Mouse (Mus musculus) lung, postnatal 0 days (tissue): ENCODE measurements at regions not wholly inside any gene's neighbourhood (a gene's known extent, or its start where the extent isn't known, plus 50 kb on each side); places are given as distances from the start of the nearest gene placed in this dataset.

Source experiments
- ATAC-seq: fragments of 200-750 bp; cut with Nextera tagmentation; 2 replicates; pipeline ENCODE4 v1.8.0; 2017; ENCODE audit warnings: moderate library complexity
- DNase-seq: peaks from one replicate; pipeline ENCODE4 v3.0.0-alpha.2; 2016; ENCODE audit warnings: low spot score
- H3K27ac ChIP-seq: fragments of 300-500 bp; sonication (generic); 2 replicates; pipeline ENCODE4 v1.5.1; 2014; ENCODE audit warnings: antibody characterized with exemption, mild to moderate bottlenecking, low read length, mixed read lengths
- H3K27me3 ChIP-seq: fragments of 300-500 bp; sonication (generic); replicated peaks from 2 replicates; pipeline ENCODE4 v1.6.1; 2014; ENCODE audit warnings: low read length, mixed read lengths; ENCODE audit not compliant: insufficient read depth
- H3K36me3 ChIP-seq: fragments of 300-500 bp; sonication (generic); 2 replicates; pipeline ENCODE4 v1.6.1; 2014; ENCODE audit warnings: low read length, mixed read lengths; ENCODE audit not compliant: insufficient read depth
- H3K4me1 ChIP-seq: fragments of 300-500 bp; sonication (generic); 2 replicates; pipeline ENCODE4 v1.6.1; 2014; ENCODE audit warnings: antibody characterized with exemption, low read depth, low read length, mixed read lengths; ENCODE audit not compliant: insufficient read depth
- H3K4me2 ChIP-seq: fragments of 300-500 bp; sonication (generic); replicated peaks from 2 replicates; pipeline ENCODE4 v1.6.1; 2014; ENCODE audit warnings: low read depth, mild to moderate bottlenecking, low read length, moderate library complexity, mixed read lengths
- H3K4me3 ChIP-seq: fragments of 300-500 bp; sonication (generic); 2 replicates; pipeline ENCODE4 v1.5.1; 2014; ENCODE audit warnings: low read depth, low read length
- H3K9ac ChIP-seq: fragments of 300-500 bp; sonication (generic); replicated peaks from 2 replicates; pipeline ENCODE4 v1.6.1; 2014; ENCODE audit warnings: low read depth, mild to moderate bottlenecking
- H3K9me3 ChIP-seq: fragments of 300-500 bp; sonication (generic); 2 replicates; pipeline ENCODE4 v1.6.1; 2016; ENCODE audit warnings: low read length, mixed read lengths
- CTCF ChIP-seq: IDR thresholded peaks from 2 replicates; pipeline ENCODE4 v1.5.1; 2016; ENCODE audit warnings: antibody characterized with exemption, mild to moderate bottlenecking
- EP300 ChIP-seq: IDR thresholded peaks from 2 replicates; pipeline ENCODE4 v1.6.1; 2016; ENCODE audit warnings: antibody characterized with exemption, mild to moderate bottlenecking, control low read depth
- WGBS: fragments of 180-500 bp; shearing (Covaris S2); extraction: QIAGEN DNeasy Blood & Tissue Kit; methylation state at CpG from one replicate; pipeline ENCODE4 v1.1.7; 2014; 5-methylcytosine and 5-hydroxymethylcytosine counted together

GRCm38 (mm10) chr4:95451831-95452230, 105.5 kb upstream of the Fggy start:
- DNase-seq = no peak
- Histone ChIP-seq H3K27me3 (no peaks in the 10 kb centered on the region), H3K9me3 (no peaks in the 10 kb centered on the region), H3K9ac (no peak overlapping the region), H3K4me2 (no peak overlapping the region), H3K27ac (no peak overlapping the region), H3K36me3 (no peaks in the 10 kb centered on the region), H3K4me3 (no peak overlapping the region), H3K4me1 (no peaks in the 10 kb centered on the region; the same call in 1 of the 2 replicates)
- no peak for ATAC-seq
- TF ChIP-seq CTCF (no peak), EP300 (no peak)
- WGBS = 59% methylated on average over 3 of the region's 3 CpGs

GRCm38 (mm10) chr4:95456318-95456717, 101.0 kb upstream of the Fggy start:
- Histone ChIP-seq H3K27me3 (no peaks in the 10 kb centered on the region), H3K9ac (no peak overlapping the region), H3K9me3 (no peaks in the 10 kb centered on the region), H3K36me3 (no peaks in the 10 kb centered on the region), H3K27ac (no peak overlapping the region), H3K4me1 (no peaks in the 10 kb centered on the region; the same call in 1 of the 2 replicates), H3K4me2 (no peak overlapping the region), H3K4me3 (no peak overlapping the region)
- WGBS = 72% methylated on average over 1 of the region's 1 CpGs
- TF ChIP-seq CTCF (no peak), EP300 (no peak)
- DNase-seq (peak; percentile 10), ATAC-seq (no peak)

DNA sequence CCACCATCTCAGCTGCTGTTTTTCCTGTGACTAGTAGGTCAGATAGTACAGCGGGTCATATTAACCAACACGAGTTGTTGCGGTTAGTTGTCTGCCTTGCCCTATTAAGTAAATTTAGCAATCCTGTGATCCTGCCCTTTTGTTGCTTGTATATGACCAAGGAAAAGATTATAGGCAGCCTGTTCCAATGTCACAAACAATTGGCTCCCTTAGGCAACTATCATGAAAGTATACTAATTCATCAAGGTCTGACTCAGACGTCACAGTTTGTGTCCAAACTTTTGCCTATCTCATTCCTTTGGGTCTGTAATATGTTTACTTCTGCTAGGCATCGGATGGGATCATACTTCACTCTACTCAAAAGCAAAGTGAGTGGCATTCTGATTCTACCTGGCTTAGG, 100.4 kb upstream of the Fggy start:
- WGBS = 66% methylated on average over 5 of the region's 5 CpGs
- Histone ChIP-seq H3K4me3 (no peak overlapping the region), H3K9me3 (no peaks in the 10 kb centered on the region), H3K27ac (no peak overlapping the region), H3K36me3 (no peaks in the 10 kb centered on the region), H3K4me2 (no peak overlapping the region), H3K4me1 (no peaks in the 10 kb centered on the region; the same call in 1 of the 2 replicates), H3K9ac (no peak overlapping the region), H3K27me3 (no peaks in the 10 kb centered on the region)
- ATAC-seq (0 out of 2 replicates have a peak, but pooled peaks have one; percentile 16), DNase-seq (peak; percentile 40)
- TF ChIP-seq EP300 = 0 out of 2 replicates have a peak, but pooled peaks have one; percentile 34
- no peak for TF ChIP-seq CTCF

DNA sequence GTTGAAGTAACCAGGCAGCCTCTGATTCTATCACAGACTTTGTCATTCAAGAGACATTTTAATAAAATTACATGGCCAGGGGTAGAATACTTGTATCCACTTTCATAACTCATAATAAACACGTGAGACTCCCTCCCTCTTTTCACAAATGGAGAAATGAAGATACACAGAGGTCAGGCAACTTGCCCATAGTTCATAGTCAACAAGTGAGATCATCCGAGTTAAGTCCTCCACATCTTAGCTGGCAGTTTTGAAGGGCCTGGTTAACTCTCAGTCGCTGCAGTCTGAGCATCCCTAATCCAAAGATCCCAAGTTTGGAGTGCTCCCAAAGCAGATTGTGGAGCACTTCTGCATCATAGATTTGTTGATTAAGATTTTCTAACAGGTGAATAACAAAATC, 94.8 kb upstream of the Fggy start:
- Histone ChIP-seq H3K4me1 (no peaks in the 10 kb centered on the region), H3K9ac (no peak overlapping the region), H3K27me3 (no peaks in the 10 kb centered on the region), H3K4me3 (no peak overlapping the region), H3K4me2 (no peak overlapping the region), H3K36me3 (no peaks in the 10 kb centered on the region), H3K27ac (no peak overlapping the region), H3K9me3 (no peaks in the 10 kb centered on the region)
- DNase-seq (no peak), ATAC-seq (no peak)
- TF ChIP-seq CTCF (no peak), EP300 (no peak)
- 61% methylated on average over 3 of the region's 3 CpGs for WGBS

DNA sequence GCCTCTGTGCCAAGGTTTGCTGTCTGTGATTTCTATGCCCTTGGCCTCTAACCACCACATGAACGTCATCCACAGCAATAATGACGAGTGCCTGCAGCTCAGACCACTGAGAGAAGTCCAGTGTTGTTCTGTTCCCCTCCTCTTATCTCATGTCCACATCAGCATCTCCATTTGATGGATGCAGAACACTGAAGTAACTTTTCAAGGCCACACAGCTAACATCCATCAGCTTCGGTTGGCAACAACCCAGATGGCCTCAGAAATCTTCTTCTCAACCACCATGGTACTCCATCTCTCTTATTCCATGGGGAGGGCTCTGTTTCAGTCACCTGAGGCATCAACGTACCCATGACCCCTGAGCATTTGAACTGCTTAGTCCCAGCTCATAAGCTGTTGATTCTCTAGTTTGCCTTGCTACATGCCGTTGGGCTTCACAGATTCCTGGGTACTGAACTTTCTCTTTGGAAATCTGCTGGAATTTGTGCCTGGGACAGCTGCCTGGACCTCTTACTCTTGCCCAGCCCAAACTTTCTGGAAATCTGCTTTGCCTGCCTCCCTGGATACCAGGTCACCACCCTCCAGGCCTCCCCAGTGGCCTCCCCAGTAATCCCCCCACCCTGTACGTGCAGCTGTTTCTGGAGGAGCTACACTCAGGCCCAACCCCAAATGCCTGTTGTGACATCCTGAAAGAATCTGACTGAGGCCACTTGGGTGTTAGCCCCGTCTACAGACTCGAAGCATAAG, 94.1 kb upstream of the Fggy start:
- 67% methylated on average over 8 of the region's 8 CpGs for whole genome bisulfite sequencing
- no peak overlapping the region for H3K9ac ChIP-seq

GRCm38 (mm10) chr4:95466647-95467046, 90.7 kb upstream of the Fggy start:
- no peaks in the 10 kb centered on the region for H3K36me3 ChIP-seq
- peak overlapping the region; percentile 43 for H3K27ac ChIP-seq
- H3K4me3 ChIP-seq = no peak overlapping the region
- H3K27me3 ChIP-seq = no peaks in the 10 kb centered on the region
- no peak overlapping the region for H3K4me2 ChIP-seq
- 21% methylated on average over 2 of the region's 2 CpGs for WGBS
- DNase-seq (peak; percentile 61), ATAC-seq (peak; percentile 91)
- H3K9me3 ChIP-seq = no peaks in the 10 kb centered on the region
- no peak overlapping the region for H3K9ac ChIP-seq
- TF ChIP-seq EP300 = peak; percentile 100
- TF ChIP-seq CTCF = no peak
- H3K4me1 ChIP-seq = no peaks in the 10 kb centered on the region

More for the DNA sequence above, 94.1 kb upstream of the Fggy start:
- no peak for TF ChIP-seq CTCF
- no peak for TF ChIP-seq EP300
- Histone ChIP-seq H3K9me3 (no peaks in the 10 kb centered on the region), H3K36me3 (no peaks in the 10 kb centered on the region), H3K4me3 (no peak overlapping the region), H3K4me2 (no peak overlapping the region), H3K27me3 (no peaks in the 10 kb centered on the region), H3K4me1 (no peaks in the 10 kb centered on the region), H3K27ac (no peak overlapping the region)
- DNase-seq = no peak
- ATAC-seq = peak; percentile 21; the same call in 1 of the 2 replicates
